Mouse (Mus musculus) lung, postnatal 4 days (tissue): Measurements from ENCODE around the gene Adar.
A peak's percentile ranks its signal among the peaks of the same experiment; 100 is the strongest.

Experiments used
- DNase-seq, 2 experiments: peaks; one replicate each; pipeline ENCODE4 v3.0.0; 2021

The Adar gene

GRCm38 (mm10) chr3:89732091-89732490, 17.3 kb downstream of the Adar start:
- no peak for DNase-seq

GRCm38 (mm10) chr3:89738509-89738908, 23.7 kb downstream of the Adar start:
- no peak for DNase-seq

GRCm38 (mm10) chr3:89752307-89752706, 37.5 kb downstream of the Adar start:
- DNase-seq = no peak

- no peak for DNase-seq
Measured at GRCm38 (mm10) chr3:89755283-89755682, 40.5 kb downstream of the Adar start.

- no peak for DNase-seq
Measured at GRCm38 (mm10) chr3:89757851-89758250, 43.0 kb downstream of the Adar start.

- no peak for DNase-seq
Measured at GRCm38 (mm10) chr3:89759786-89760185, 45.0 kb downstream of the Adar start.

- DNase-seq = peak; percentile 87
Measured at GRCm38 (mm10) chr3:89764119-89764724, 49.4 kb downstream of the Adar start, which contains the start of gene Chrnb2. TSS of gene Chrnb2 (minus strand) at chr3:89764632.

- no peak for DNase-seq
Measured at GRCm38 (mm10) chr3:89769584-89769983, 54.8 kb downstream of the Adar start.

GRCm38 (mm10) chr3:89770425-89771002, 55.7 kb downstream of the Adar start:
- DNase-seq = no peak

- DNase-seq = peak; percentile 84 to 89
Measured at GRCm38 (mm10) chr3:89772588-89772967, 57.8 kb downstream of the Adar start.

GRCm38 (mm10) chr3:89772968-89773709, 58.3 kb downstream of the Adar start, which contains the start of gene Ube2q1:
TSS of gene Ube2q1 (plus strand) at chr3:89773616.
- peak; percentile 97 to 99 for DNase-seq

- peak; percentile 59 to 72 for DNase-seq
Measured at GRCm38 (mm10) chr3:89773740-89774211, 59.0 kb downstream of the Adar start.

- DNase-seq = peak; percentile 18 to 21
Measured at GRCm38 (mm10) chr3:89774236-89774960, 59.6 kb downstream of the Adar start.

GRCm38 (mm10) chr3:89776001-89776400, 61.2 kb downstream of the Adar start:
- DNase-seq = peak in 1 of 2 experiments; percentile 27

- no peak for DNase-seq
Measured at GRCm38 (mm10) chr3:89780102-89780501, 65.3 kb downstream of the Adar start.

- DNase-seq = no peak
Measured at GRCm38 (mm10) chr3:89781640-89782039, 66.8 kb downstream of the Adar start.

- DNase-seq = peak; percentile 89 to 91
Measured at GRCm38 (mm10) chr3:89784991-89785753, 70.3 kb downstream of the Adar start.

GRCm38 (mm10) chr3:89786275-89786674, 71.5 kb downstream of the Adar start:
- no peak for DNase-seq

GRCm38 (mm10) chr3:89788680-89789352, 74.0 kb downstream of the Adar start:
- DNase-seq = no peak

- DNase-seq = no peak
Measured at GRCm38 (mm10) chr3:89794616-89795015, 79.8 kb downstream of the Adar start.

GRCm38 (mm10) chr3:89795746-89796145, 80.9 kb downstream of the Adar start:
- no peak for DNase-seq

- no peak for DNase-seq
Measured at GRCm38 (mm10) chr3:89796358-89796757, 81.5 kb downstream of the Adar start.
